Mouse (Mus musculus) forebrain, embryonic 10.5 days (tissue): Measurements from ENCODE around the gene Togaram1. TPM values are rescaled to one million over a fixed set of nuclear protein-coding genes. Genes with fewer than 3 reads are reported as not detected.
A peak's percentile ranks its signal among the peaks of the same experiment; 100 is the strongest.

Experiments used
- DNase-seq: peaks from one replicate; pipeline ENCODE4 v3.0.0-alpha.2; 2017; ENCODE audit warnings: low spot score; ENCODE audit errors: extremely low spot score
- H3K27ac ChIP-seq: fragments of 300-500 bp; sonication (generic); 2 replicates; pipeline ENCODE4 v1.5.1; 2016; ENCODE audit warnings: mild to moderate bottlenecking
- H3K27me3 ChIP-seq: fragments of 300-500 bp; sonication (generic); 2 replicates; pipeline ENCODE4 v1.6.1; 2016; ENCODE audit warnings: mild to moderate bottlenecking; ENCODE audit not compliant: poor library complexity, severe bottlenecking
- H3K36me3 ChIP-seq: fragments of 300-500 bp; sonication (generic); replicated peaks from 2 replicates; pipeline ENCODE4 v1.6.1; 2016; ENCODE audit warnings: mild to moderate bottlenecking, moderate library complexity
- H3K4me1 ChIP-seq: fragments of 300-500 bp; sonication (generic); 2 replicates; pipeline ENCODE4 v1.6.1; 2016
- H3K4me3 ChIP-seq: fragments of 300-500 bp; sonication (generic); 2 replicates; pipeline ENCODE4 v1.5.1; 2016; ENCODE audit warnings: mild to moderate bottlenecking, moderate library complexity
- H3K9me3 ChIP-seq: fragments of 300-500 bp; sonication (generic); 2 replicates; pipeline ENCODE4 v1.6.1; 2016; ENCODE audit warnings: mild to moderate bottlenecking, moderate library complexity
- WGBS: fragments of 180-500 bp; shearing (Covaris S2); methylation state at CpG from one replicate; pipeline ENCODE4 v1.1.7; 2016; 5-methylcytosine and 5-hydroxymethylcytosine counted together
- polyA plus RNA-seq: library from polyadenylated mRNA; unstranded; fragments of >200 nt; fragmentation: Nextera tagmentation; extraction: Ambion mirVana; gene quantifications from 2 replicates; pipeline ENCODE4 v1.2.1, GENCODE M21; 2016

The Togaram1 gene
- 25.2 and 26.6 TPM in 2 replicates for polyA plus RNA-seq

- H3K36me3 ChIP-seq, result peaks cover 5% of the 10 kb centered on the region
- peak; percentile 100 for DNase-seq
- peak within 1 kb of the TSS; percentile 92 for H3K27ac ChIP-seq
- under 1% methylated on average over 45 of the region's 45 CpGs for WGBS
- no peaks in the 10 kb centered on the region for H3K9me3 ChIP-seq
- H3K4me3 ChIP-seq, result peak within 1 kb of the TSS; percentile 91
- no peaks in the 10 kb centered on the region for H3K27me3 ChIP-seq
- H3K4me1 ChIP-seq, result peaks cover 43% of the 10 kb centered on the region
Observed at GRCm38 (mm10) chr12:64965124-64966026, at the start of gene Togaram1, which contains the start of gene Klhl28. Gene Togaram1, plus strand, starts transcription at chr12:64965804. Gene Klhl28, minus strand, starts transcription at chr12:64965534.

- DNase-seq, result no peak
- Histone ChIP-seq H3K9me3 (no peaks in the 10 kb centered on the region), H3K4me3 (no peak overlapping the region), H3K36me3 (no peaks in the 10 kb centered on the region), H3K27me3 (peaks cover 13% of the 10 kb centered on the region), H3K4me1 (peaks cover 6% of the 10 kb centered on the region; the same call in 1 of the 2 replicates), H3K27ac (no peak overlapping the region)
Observed at GRCm38 (mm10) chr12:64916735-64917134, 48.9 kb upstream of the Togaram1 start.

- WGBS, result 0% methylated on average over 81 of the region's 93 CpGs
- no peaks in the 10 kb centered on the region for H3K36me3 ChIP-seq
- H3K4me3 ChIP-seq, result peak within 1 kb of the TSS; percentile 86
- no peaks in the 10 kb centered on the region for H3K9me3 ChIP-seq
- peak; percentile 95 for DNase-seq
- peaks cover 6% of the 10 kb centered on the region; the same call in 1 of the 2 replicates for H3K4me1 ChIP-seq
- H3K27ac ChIP-seq, result peak within 1 kb of the TSS; percentile 88
- H3K27me3 ChIP-seq, result peaks cover 13% of the 10 kb centered on the region
Observed at GRCm38 (mm10) chr12:64917578-64918471, 47.8 kb upstream of the Togaram1 start, which contains the start of gene Gm527. Gene Gm527, plus strand, starts transcription at chr12:64917906.

- Histone ChIP-seq H3K9me3 (no peaks in the 10 kb centered on the region), H3K27ac (no peak overlapping the region), H3K36me3 (peaks cover 8% of the 10 kb centered on the region), H3K4me3 (no peak overlapping the region), H3K27me3 (no peaks in the 10 kb centered on the region), H3K4me1 (no peaks in the 10 kb centered on the region)
- 80% methylated on average over 2 of the region's 2 CpGs for WGBS
- no peak for DNase-seq
Observed at GRCm38 (mm10) chr12:64937493-64937892, 28.1 kb upstream of the Togaram1 start.

- Histone ChIP-seq H3K27me3 (no peaks in the 10 kb centered on the region), H3K4me3 (peak overlapping the region; percentile 91), H3K27ac (no peak overlapping the region), H3K36me3 (no peaks in the 10 kb centered on the region), H3K9me3 (no peaks in the 10 kb centered on the region), H3K4me1 (peaks cover 37% of the 10 kb centered on the region)
- no peak for DNase-seq
- 22% methylated on average over 4 of the region's 4 CpGs for WGBS
Observed at GRCm38 (mm10) chr12:64964560-64964959, 1.0 kb upstream of the Togaram1 start.

- no peaks in the 10 kb centered on the region for H3K9me3 ChIP-seq
- WGBS, result under 1% methylated on average over 44 of the region's 44 CpGs
- peaks cover 50% of the 10 kb centered on the region for H3K4me1 ChIP-seq
- peak; percentile 66 for DNase-seq
- H3K27me3 ChIP-seq, result no peaks in the 10 kb centered on the region
- peak overlapping the region; percentile 91 for H3K4me3 ChIP-seq
- peak overlapping the region; percentile 92 for H3K27ac ChIP-seq
- H3K36me3 ChIP-seq, result peaks cover 13% of the 10 kb centered on the region
Observed at GRCm38 (mm10) chr12:64966101-64966631, 562 bp downstream of the Togaram1 start.

- peak; percentile 20 for DNase-seq
- Histone ChIP-seq H3K4me3 (peak overlapping the region; percentile 91), H3K4me1 (peaks cover 54% of the 10 kb centered on the region), H3K27me3 (no peaks in the 10 kb centered on the region), H3K36me3 (peaks cover 16% of the 10 kb centered on the region), H3K9me3 (no peaks in the 10 kb centered on the region), H3K27ac (peak overlapping the region; percentile 92)
- WGBS, result 9% methylated on average over 19 of the region's 19 CpGs
Observed at GRCm38 (mm10) chr12:64966652-64967435, 1.2 kb downstream of the Togaram1 start.

GRCm38 (mm10) chr12:64967470-64967869 lies 1.9 kb downstream of the Togaram1 start:
- 1% methylated on average over 9 of the region's 9 CpGs for WGBS
- peak; percentile 23 for DNase-seq
- H3K36me3 ChIP-seq, result peaks cover 19% of the 10 kb centered on the region
- peak overlapping the region; percentile 30; the same call in 1 of the 2 replicates for H3K27ac ChIP-seq
- no peaks in the 10 kb centered on the region for H3K9me3 ChIP-seq
- H3K27me3 ChIP-seq, result no peaks in the 10 kb centered on the region
- H3K4me3 ChIP-seq, result peak overlapping the region; percentile 91
- peaks cover 58% of the 10 kb centered on the region for H3K4me1 ChIP-seq

- Histone ChIP-seq H3K27me3 (no peaks in the 10 kb centered on the region), H3K4me1 (peaks cover 58% of the 10 kb centered on the region), H3K4me3 (peak overlapping the region; percentile 91), H3K9me3 (no peaks in the 10 kb centered on the region), H3K36me3 (peaks cover 19% of the 10 kb centered on the region), H3K27ac (no peak overlapping the region)
- DNase-seq, result no peak
- 8% methylated on average over 2 of the region's 2 CpGs for WGBS
Observed at GRCm38 (mm10) chr12:64968067-64968466, 2.5 kb downstream of the Togaram1 start.

- Histone ChIP-seq H3K36me3 (peaks cover 19% of the 10 kb centered on the region), H3K9me3 (no peaks in the 10 kb centered on the region), H3K27me3 (no peaks in the 10 kb centered on the region), H3K27ac (no peak overlapping the region), H3K4me1 (peaks cover 48% of the 10 kb centered on the region), H3K4me3 (0 out of 2 replicates have a peak overlapping the region, but pooled peaks have one; percentile 6)
- no peak for DNase-seq
Observed at GRCm38 (mm10) chr12:64971399-64971798, 5.8 kb downstream of the Togaram1 start.

- WGBS, result 92% methylated on average over 6 of the region's 6 CpGs
- Histone ChIP-seq H3K36me3 (peaks cover 25% of the 10 kb centered on the region), H3K27ac (no peak overlapping the region), H3K27me3 (no peaks in the 10 kb centered on the region), H3K9me3 (no peaks in the 10 kb centered on the region), H3K4me1 (peaks cover 45% of the 10 kb centered on the region), H3K4me3 (no peak overlapping the region)
- DNase-seq, result no peak
Observed at GRCm38 (mm10) chr12:64972063-64972462, 6.5 kb downstream of the Togaram1 start.

- DNase-seq, result no peak
- 86% methylated on average over 6 of the region's 6 CpGs for WGBS
- Histone ChIP-seq H3K27me3 (no peaks in the 10 kb centered on the region), H3K27ac (no peak overlapping the region), H3K4me3 (no peak overlapping the region), H3K9me3 (no peaks in the 10 kb centered on the region), H3K4me1 (peaks cover 14% of the 10 kb centered on the region), H3K36me3 (peaks cover 51% of the 10 kb centered on the region)
Observed at GRCm38 (mm10) chr12:64975558-64975957, 10.0 kb downstream of the Togaram1 start.
